Mouse (Mus musculus) T-cell, adult 2 months (primary cell): ENCODE measurements around the gene Tbc1d1.

ENCODE experiments used
- DNase-seq: peaks from one replicate; pipeline ENCODE4 v3.0.0; 2022; ENCODE audit warnings: low spot score

The Tbc1d1 gene

GRCm38 (mm10) chr5:64279668-64280067 lies 123.6 kb downstream of the Tbc1d1 start:
- DNase-seq: no peak

GRCm38 (mm10) chr5:64280191-64280590 lies 124.1 kb downstream of the Tbc1d1 start:
- DNase-seq: no peak

- DNase-seq: no peak
Measured at GRCm38 (mm10) chr5:64280613-64281012, 124.5 kb downstream of the Tbc1d1 start.

GRCm38 (mm10) chr5:64281674-64282073 lies 125.6 kb downstream of the Tbc1d1 start:
- no peak for DNase-seq

GRCm38 (mm10) chr5:64282594-64282993 lies 126.5 kb downstream of the Tbc1d1 start:
- no peak for DNase-seq

GRCm38 (mm10) chr5:64285289-64285688 lies 129.2 kb downstream of the Tbc1d1 start:
- DNase-seq: no peak

- no peak for DNase-seq
Measured at GRCm38 (mm10) chr5:64285851-64286250, 129.7 kb downstream of the Tbc1d1 start.

- no peak for DNase-seq
Measured at GRCm38 (mm10) chr5:64287287-64287686, 131.2 kb downstream of the Tbc1d1 start.

GRCm38 (mm10) chr5:64288031-64288928 lies 132.2 kb downstream of the Tbc1d1 start:
- no peak for DNase-seq

GRCm38 (mm10) chr5:64289202-64290060 lies 133.3 kb downstream of the Tbc1d1 start:
- DNase-seq: peak; percentile 45

- no peak for DNase-seq
Measured at GRCm38 (mm10) chr5:64290061-64290345, 133.9 kb downstream of the Tbc1d1 start.

GRCm38 (mm10) chr5:64291657-64292056 lies 135.6 kb downstream of the Tbc1d1 start:
- no peak for DNase-seq

GRCm38 (mm10) chr5:64295621-64296020 lies 139.5 kb downstream of the Tbc1d1 start:
- DNase-seq: peak; percentile 8

GRCm38 (mm10) chr5:64296328-64296727 lies 140.2 kb downstream of the Tbc1d1 start:
- no peak for DNase-seq

- peak; percentile 13 for DNase-seq
Measured at GRCm38 (mm10) chr5:64297100-64297499, 141.0 kb downstream of the Tbc1d1 start.

- DNase-seq: no peak
Measured at GRCm38 (mm10) chr5:64298331-64299036, 142.4 kb downstream of the Tbc1d1 start.

- DNase-seq: no peak
Measured at GRCm38 (mm10) chr5:64299508-64300324, 143.6 kb downstream of the Tbc1d1 start.

GRCm38 (mm10) chr5:64301246-64301645 lies 145.1 kb downstream of the Tbc1d1 start:
- no peak for DNase-seq

GRCm38 (mm10) chr5:64307289-64307688 lies 151.2 kb downstream of the Tbc1d1 start:
- no peak for DNase-seq

GRCm38 (mm10) chr5:64312295-64312694 lies 156.2 kb downstream of the Tbc1d1 start:
- DNase-seq: no peak

- DNase-seq: no peak
Measured at GRCm38 (mm10) chr5:64313481-64313880, 157.4 kb downstream of the Tbc1d1 start.
